In genomic region chr8:116673052-116673451, GRCm38 (mm10) we compare ENCODE assay signal across 17 mouse cellular contexts.
"Had no signal": no experiment of that assay in that cellular context is flagged by ENCODE, and none has a peak within 500 bp of the region (broad histone marks: within the 10 kb centered on the region; RNA-seq: fewer than 3 reads in every experiment).

No protein-coding gene starts in this region.

- DNase-seq: liver, postnatal 0 days; lung, adult 2 months; lung, postnatal 14 days; lung, postnatal 36 days; midbrain, embryonic 14.5 days; right cerebral cortex, postnatal 14 days; thymus, adult 2 months; thymus, postnatal 25 days had no signal

- H3K36me3 ChIP-seq: liver, embryonic 15.5 days; lung, embryonic 15.5 days; midbrain, embryonic 10.5 days; midbrain, embryonic 12.5 days; neural tube, embryonic 12.5 days; stomach, embryonic 15.5 days had no signal

- H3K27ac ChIP-seq: liver, embryonic 15.5 days; lung, embryonic 15.5 days; macrophage; midbrain, embryonic 10.5 days; midbrain, embryonic 12.5 days; neural tube, embryonic 12.5 days; stomach, embryonic 15.5 days; stomach, postnatal 0 days had no signal

- H3K4me3 ChIP-seq: liver, embryonic 15.5 days; lung, embryonic 15.5 days; midbrain, embryonic 10.5 days; midbrain, embryonic 12.5 days; myocyte; neural tube, embryonic 12.5 days; stomach, embryonic 15.5 days had no signal

- H3K27me3 ChIP-seq: liver, embryonic 15.5 days; lung, embryonic 15.5 days; midbrain, embryonic 12.5 days; neural tube, embryonic 12.5 days; stomach, embryonic 15.5 days had no signal

- H3K9ac ChIP-seq: liver, embryonic 15.5 days; liver, postnatal 0 days; lung, embryonic 15.5 days; midbrain, embryonic 12.5 days; neural tube, embryonic 12.5 days; stomach, embryonic 15.5 days had no signal

- H3K9me3 ChIP-seq: lung, embryonic 15.5 days; neural tube, embryonic 12.5 days; stomach, embryonic 15.5 days had no signal

- H3K4me1 ChIP-seq: liver, embryonic 15.5 days; lung, embryonic 15.5 days; midbrain, embryonic 10.5 days; midbrain, embryonic 12.5 days; neural tube, embryonic 12.5 days; stomach, embryonic 15.5 days had no signal
